In genomic region chr2:129197843-129198435, GRCm38 (mm10) we compare ENCODE assay signal across 8 mouse cellular contexts. TPM values are rescaled to one million over a fixed set of nuclear protein-coding genes. Genes with fewer than 3 reads are reported as not detected.
DNase-seq lines count a peak whose midpoint lies in the region; ATAC-seq and TF ChIP-seq lines count a peak whose summit lies in the region.

No protein-coding gene starts in this region.

- no peak for TF ChIP-seq CTCF in E14TG2a.4 (conservative IDR thresholded peaks at IDR 0.05; ENCODE audit: low read length)

- DNase-seq in heart, postnatal 10 days, result no peak
- no peak for DNase-seq in urinary bladder, postnatal 36 days (ENCODE audit: low spot score in 2 of 2)
- DNase-seq in layer of hippocampus, adult 11-12 months (ENCODE audit: low spot score), result no peak

- H3K27me3 ChIP-seq in heart, embryonic 13.5 days (replicated peaks), result no peaks in the 10 kb centered on the region
- H3K27me3 ChIP-seq in E14TG2a.4 (ENCODE audit: insufficient read depth, low read length), result no peaks in the 10 kb centered on the region
- no peaks in the 10 kb centered on the region for H3K27me3 ChIP-seq in limb, embryonic 12.5 days

- no peaks in the 10 kb centered on the region for H3K9me3 ChIP-seq in heart, embryonic 13.5 days
- H3K9me3 ChIP-seq in E14TG2a.4 (ENCODE audit: low read length), result no peaks in the 10 kb centered on the region
- H3K9me3 ChIP-seq in limb, embryonic 12.5 days, result no peaks in the 10 kb centered on the region

- peak overlapping the region; percentile 83 for H3K9ac ChIP-seq in heart, embryonic 13.5 days
- H3K9ac ChIP-seq in limb, embryonic 12.5 days (replicated peaks), result peak overlapping the region; percentile 76

- H3K27ac ChIP-seq in heart, embryonic 13.5 days (replicated peaks), result peak overlapping the region; percentile 80
- peak overlapping the region; percentile 56 for H3K27ac ChIP-seq in limb, embryonic 12.5 days

- intact Hi-C loops in heart, postnatal 10 days (cut with DNase I), result loop anchor here (2.0 kb wide), 2 partner anchors 59 to 69 kb away; partner anchors contain the start of gene Chchd5

- ATAC-seq in heart, embryonic 13.5 days (ENCODE audit: extremely low read depth, insufficient number of reproducible peaks, low FRiP score, low TSS enrichment), result peak; percentile 65; the same call in 1 of the 2 replicates
- peak; percentile 14 for ATAC-seq in erythroblast, adult 5-6 weeks (replicated peaks; ENCODE audit: low FRiP score, poor library complexity, severe bottlenecking)
- no peak for ATAC-seq in limb, embryonic 12.5 days (ENCODE audit: insufficient number of reproducible peaks, insufficient read depth, low FRiP score, low TSS enrichment, low read depth)
- peak; percentile 11; the same call in 1 of the 2 replicates for ATAC-seq in neutrophil, adult 5-6 weeks (ENCODE audit: extremely low read depth, insufficient number of reproducible peaks, low FRiP score, poor library complexity, severe bottlenecking)

- peak overlapping the region; percentile 86 for H3K4me3 ChIP-seq in heart, embryonic 13.5 days
- peak overlapping the region; percentile 99 for H3K4me3 ChIP-seq in E14TG2a.4 (replicated peaks; ENCODE audit: low read length)
- H3K4me3 ChIP-seq in limb, embryonic 12.5 days (replicated peaks), result peak overlapping the region; percentile 81

- H3K4me1 ChIP-seq in heart, embryonic 13.5 days, result peaks cover 41% of the 10 kb centered on the region
- H3K4me1 ChIP-seq in E14TG2a.4 (replicated peaks; ENCODE audit: low read depth, low read length), result peaks cover 84% of the 10 kb centered on the region
- H3K4me1 ChIP-seq in limb, embryonic 12.5 days (replicated peaks), result peaks cover 21% of the 10 kb centered on the region

- under 1% methylated on average over 32 of the region's 32 CpGs for WGBS in heart, embryonic 13.5 days
- 1% methylated on average over 32 of the region's 32 CpGs for WGBS in limb, embryonic 12.5 days

- peak overlapping the region; percentile 77 for H3K4me2 ChIP-seq in heart, embryonic 13.5 days
- H3K4me2 ChIP-seq in limb, embryonic 12.5 days, result peak overlapping the region; percentile 81

- H3K36me3 ChIP-seq in heart, embryonic 13.5 days, result peaks cover 32% of the 10 kb centered on the region
- peaks cover 35% of the 10 kb centered on the region for H3K36me3 ChIP-seq in E14TG2a.4 (ENCODE audit: insufficient read depth, low read length)
- H3K36me3 ChIP-seq in limb, embryonic 12.5 days, result peaks cover 24% of the 10 kb centered on the region

RNA-seq across cellular contexts. Expression of gene Slc20a1, which starts 0.6 kb away (rescaled TPM):
- polyA plus RNA-seq in heart, embryonic 13.5 days (2015; fragmentation: Nextera tagmentation; extraction: Ambion mirVana), result 24.9 and 29.9 TPM in 2 replicates
- total RNA-seq in heart, postnatal 10 days (2021), result 10 to 100 TPM; 15.3 to 18.8 TPM
- 40.5 and 44.1 TPM in 2 replicates for total RNA-seq in erythroblast, adult 5-6 weeks (2015; ENCODE audit: low replicate concordance)
- total RNA-seq in erythroblast, adult 5-6 weeks (2017; ENCODE audit: low replicate concordance), result 240 and 313 TPM in 2 replicates
- 43.9 and 46.9 TPM in 2 replicates for polyA plus RNA-seq in limb, embryonic 12.5 days (2016; fragmentation: Nextera tagmentation; extraction: Ambion mirVana)
- 161 and 196 TPM in 2 replicates for total RNA-seq in neutrophil, adult 5-6 weeks (2017)
